Mouse (Mus musculus): ENCODE data around the gene Tmem132d.
A peak's percentile ranks its signal among the peaks of the same experiment; 100 is the strongest.

The Tmem132d gene

GRCm38 (mm10) chr5:128432916-128433315, at the start of gene Tmem132d:
TSS of gene Tmem132d (minus strand) at chr5:128433077.
- peak; percentile 59 for DNase-seq (ENCODE audit: low read depth, low spot score)

GRCm38 (mm10) chr5:128480816-128481215, 47.9 kb upstream of the Tmem132d start:
- DNase-seq (ENCODE audit: low read depth, low spot score), result peak; percentile 33

GRCm38 (mm10) chr5:128475372-128475771, 42.5 kb upstream of the Tmem132d start:
- peak; percentile 71 for DNase-seq (ENCODE audit: low read depth, low spot score)

GRCm38 (mm10) chr5:128469812-128470211, 36.9 kb upstream of the Tmem132d start:
- DNase-seq (ENCODE audit: low read depth, low spot score), result no peak

GRCm38 (mm10) chr5:128464514-128464913, 31.6 kb upstream of the Tmem132d start:
- DNase-seq (ENCODE audit: low read depth, low spot score), result peak; percentile 24

GRCm38 (mm10) chr5:128460605-128461004, 27.7 kb upstream of the Tmem132d start:
- peak; percentile 77 for DNase-seq (ENCODE audit: low read depth, low spot score)

- peak; percentile 56 for DNase-seq (ENCODE audit: low read depth, low spot score)
These were observed 22.9 kb upstream of the Tmem132d start for GRCm38 (mm10) chr5:128455732-128456131.

GRCm38 (mm10) chr5:128452196-128452595, 19.3 kb upstream of the Tmem132d start:
- DNase-seq (ENCODE audit: low read depth, low spot score), result no peak

- peak; percentile 72 for DNase-seq (ENCODE audit: low read depth, low spot score)
These were observed 17.9 kb upstream of the Tmem132d start for GRCm38 (mm10) chr5:128450808-128451207.

- peak; percentile 56 for DNase-seq (ENCODE audit: low read depth, low spot score)
These were observed 12.0 kb upstream of the Tmem132d start for GRCm38 (mm10) chr5:128444876-128445275.

GRCm38 (mm10) chr5:128443848-128444247, 11.0 kb upstream of the Tmem132d start:
- no peak for DNase-seq (ENCODE audit: low read depth, low spot score)

- peak; percentile 80 for DNase-seq (ENCODE audit: low read depth, low spot score)
These were observed 8.2 kb upstream of the Tmem132d start for GRCm38 (mm10) chr5:128441121-128441520.

- DNase-seq (ENCODE audit: low read depth, low spot score), result peak; percentile 72
These were observed 7.0 kb upstream of the Tmem132d start for GRCm38 (mm10) chr5:128439828-128440227.

- DNase-seq (ENCODE audit: low read depth, low spot score), result no peak
These were observed 5.2 kb upstream of the Tmem132d start for GRCm38 (mm10) chr5:128438078-128438477.

GRCm38 (mm10) chr5:128436909-128437308, 4.0 kb upstream of the Tmem132d start:
- peak; percentile 89 for DNase-seq (ENCODE audit: low read depth, low spot score)

- no peak for DNase-seq (ENCODE audit: low read depth, low spot score)
These were observed 2.8 kb upstream of the Tmem132d start for GRCm38 (mm10) chr5:128435683-128436082.

GRCm38 (mm10) chr5:128433786-128434185, 909 bp upstream of the Tmem132d start:
- peak; percentile 57 for DNase-seq (ENCODE audit: low read depth, low spot score)

GRCm38 (mm10) chr5:128432422-128432821, 455 bp downstream of the Tmem132d start:
- DNase-seq (ENCODE audit: low read depth, low spot score), result no peak

- no peak for DNase-seq (ENCODE audit: low read depth, low spot score)
These were observed 8.2 kb downstream of the Tmem132d start for GRCm38 (mm10) chr5:128424636-128425035.

GRCm38 (mm10) chr5:128424213-128424612, 8.7 kb downstream of the Tmem132d start:
- DNase-seq (ENCODE audit: low read depth, low spot score), result no peak

- DNase-seq (ENCODE audit: low read depth, low spot score), result peak; percentile 25
These were observed 10.8 kb downstream of the Tmem132d start for GRCm38 (mm10) chr5:128422090-128422489.

- DNase-seq (ENCODE audit: low read depth, low spot score), result peak; percentile 31
These were observed 14.6 kb downstream of the Tmem132d start for GRCm38 (mm10) chr5:128418149-128418710.

- no peak for DNase-seq (ENCODE audit: low read depth, low spot score)
These were observed 18.8 kb downstream of the Tmem132d start for GRCm38 (mm10) chr5:128414056-128414455.

- DNase-seq (ENCODE audit: low read depth, low spot score), result no peak
These were observed 20.6 kb downstream of the Tmem132d start for GRCm38 (mm10) chr5:128412306-128412705.

All from ES-CJ7 (cell line).